Mouse (Mus musculus) lung, embryonic 15.5 days (tissue): ENCODE measurements at regions not wholly inside any gene's neighbourhood (a gene's known extent, or its start where the extent isn't known, plus 50 kb on each side); places are given as distances from the start of the nearest gene placed in this dataset.

Experiments
- ATAC-seq: fragments of 200-750 bp; cut with Nextera tagmentation; 2 replicates; pipeline ENCODE4 v1.8.0; 2017; ENCODE audit warnings: moderate number of reproducible peaks, borderline replicate concordance; ENCODE audit not compliant: low FRiP score, low TSS enrichment; ENCODE audit errors: extremely low read depth
- H3K27ac ChIP-seq: fragments of 300-500 bp; sonication (generic); 2 replicates; pipeline ENCODE4 v1.5.1; 2015; ENCODE audit warnings: moderate library complexity, mild to moderate bottlenecking, inconsistent platforms
- H3K27me3 ChIP-seq: fragments of 300-500 bp; sonication (generic); 2 replicates; pipeline ENCODE4 v1.6.1; 2015; ENCODE audit warnings: inconsistent platforms
- H3K36me3 ChIP-seq: fragments of 300-500 bp; sonication (generic); 2 replicates; pipeline ENCODE4 v1.6.1; 2015; ENCODE audit warnings: inconsistent platforms
- H3K4me1 ChIP-seq: fragments of 300-500 bp; sonication (generic); 2 replicates; pipeline ENCODE4 v1.6.1; 2015; ENCODE audit warnings: inconsistent platforms
- H3K4me2 ChIP-seq: fragments of 300-500 bp; sonication (generic); 2 replicates; pipeline ENCODE4 v1.6.1; 2015; ENCODE audit warnings: inconsistent platforms, mild to moderate bottlenecking, moderate library complexity
- H3K4me3 ChIP-seq: fragments of 300-500 bp; sonication (generic); 2 replicates; pipeline ENCODE4 v1.5.1; 2015; ENCODE audit warnings: mild to moderate bottlenecking, inconsistent platforms
- H3K9ac ChIP-seq: fragments of 300-500 bp; sonication (generic); 2 replicates; pipeline ENCODE4 v1.6.1; 2015; ENCODE audit warnings: inconsistent platforms
- H3K9me3 ChIP-seq: fragments of 300-500 bp; sonication (generic); 2 replicates; pipeline ENCODE4 v1.6.1; 2016; ENCODE audit warnings: inconsistent platforms
- WGBS: fragments of 180-500 bp; shearing (Covaris S2); methylation state at CpG from one replicate; pipeline ENCODE4 v1.1.7; 2015; 5-methylcytosine and 5-hydroxymethylcytosine counted together

DNA sequence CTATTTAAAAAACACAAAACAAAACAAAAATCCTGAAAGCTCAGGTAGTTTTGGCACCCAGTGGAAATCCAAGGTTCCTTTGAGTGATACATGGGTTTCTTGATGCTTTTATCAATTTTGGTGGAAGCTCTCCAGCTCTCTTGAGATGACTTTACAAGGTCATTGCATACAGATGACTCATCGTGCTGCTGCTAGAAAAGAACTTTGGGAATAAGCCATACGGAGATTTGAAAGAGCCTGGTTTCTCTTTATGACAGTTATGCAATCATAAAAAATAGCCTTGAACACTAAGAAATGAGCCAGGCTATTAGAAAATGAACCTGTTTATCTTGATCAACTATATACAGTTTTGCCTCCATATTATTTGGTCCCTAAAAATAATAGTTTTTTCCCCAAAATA lies 362.0 kb downstream of the Plk2 start:
- H3K4me2 ChIP-seq = no peak overlapping the region
- H3K27ac ChIP-seq = no peak overlapping the region
- WGBS = 49% methylated on average over 2 of the region's 2 CpGs
- no peaks in the 10 kb centered on the region for H3K27me3 ChIP-seq
- H3K9me3 ChIP-seq = no peaks in the 10 kb centered on the region
- no peaks in the 10 kb centered on the region for H3K36me3 ChIP-seq
- no peak overlapping the region for H3K4me3 ChIP-seq
- no peaks in the 10 kb centered on the region for H3K4me1 ChIP-seq
- H3K9ac ChIP-seq = no peak overlapping the region
- no peak for ATAC-seq

DNA sequence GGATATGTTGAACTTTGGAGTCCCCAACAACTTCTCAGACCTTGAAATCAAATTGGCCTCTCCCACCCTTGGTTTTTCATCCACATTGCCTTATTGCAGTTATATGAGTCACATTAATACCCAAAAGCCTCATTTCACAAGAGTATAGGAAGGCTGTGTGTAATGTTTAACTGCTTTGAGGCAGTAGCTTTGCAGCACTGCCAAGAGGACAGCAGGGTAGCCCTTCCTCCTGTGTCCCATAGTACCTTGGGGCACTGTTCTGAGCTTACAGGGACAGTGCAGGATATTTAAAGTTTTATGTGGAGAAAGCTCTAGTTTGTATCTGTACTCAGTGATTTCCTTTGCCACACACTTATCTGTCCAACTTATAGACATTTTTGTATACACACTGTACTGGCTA lies 374.4 kb downstream of the Plk2 start:
- Histone ChIP-seq H3K36me3 (no peaks in the 10 kb centered on the region), H3K4me2 (no peak overlapping the region), H3K4me3 (no peak overlapping the region), H3K27me3 (no peaks in the 10 kb centered on the region), H3K9me3 (no peaks in the 10 kb centered on the region), H3K27ac (no peak overlapping the region), H3K9ac (no peak overlapping the region), H3K4me1 (0 out of 2 replicates have a peak, but pooled peaks cover 4% of the 10 kb centered on the region)
- no peak for ATAC-seq

- no peak overlapping the region for H3K4me2 ChIP-seq
- H3K27me3 ChIP-seq = no peaks in the 10 kb centered on the region
- no peaks in the 10 kb centered on the region for H3K36me3 ChIP-seq
- no peak overlapping the region for H3K27ac ChIP-seq
- no peak for ATAC-seq
- no peaks in the 10 kb centered on the region for H3K9me3 ChIP-seq
- no peaks in the 10 kb centered on the region for H3K4me1 ChIP-seq
- H3K9ac ChIP-seq = no peak overlapping the region
- no peak overlapping the region for H3K4me3 ChIP-seq
Measured at GRCm38 (mm10) chr13:110775251-110775650, 380.4 kb downstream of the Plk2 start.

DNA sequence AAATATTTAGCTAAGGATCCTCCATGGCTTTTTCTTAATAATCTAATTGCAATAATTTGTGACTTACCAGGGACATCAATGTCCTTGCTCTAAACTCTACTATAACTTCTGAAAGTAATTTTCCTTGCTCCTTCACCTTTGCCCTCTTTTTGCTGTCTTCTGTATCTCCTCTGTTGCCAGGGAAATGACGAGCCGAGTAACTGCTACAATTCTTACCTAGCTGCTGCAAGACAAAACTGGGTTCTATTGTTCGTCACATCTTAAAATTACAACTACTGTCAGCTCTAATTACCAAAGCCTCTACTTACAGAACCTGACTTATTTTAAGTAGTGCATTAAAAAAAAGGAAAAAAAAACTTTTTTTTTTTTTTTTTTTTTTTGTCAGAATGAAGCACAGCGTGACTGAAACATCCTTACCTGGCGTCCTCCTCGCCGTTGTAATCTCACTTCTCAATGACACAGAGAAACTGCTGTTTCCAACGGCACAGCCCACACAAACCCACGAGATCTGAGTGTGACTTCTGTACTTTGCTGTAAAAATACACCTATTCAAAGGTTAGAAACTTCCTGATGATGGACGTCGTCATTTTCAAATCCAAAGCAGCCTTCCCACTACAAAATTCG lies 389.4 kb downstream of the Plk2 start:
- H3K4me1 ChIP-seq = no peaks in the 10 kb centered on the region
- no peak overlapping the region for H3K4me3 ChIP-seq
- H3K27ac ChIP-seq = no peak overlapping the region
- 71% methylated on average over 12 of the region's 12 CpGs for WGBS
- no peaks in the 10 kb centered on the region for H3K9me3 ChIP-seq
- no peak overlapping the region for H3K9ac ChIP-seq
- ATAC-seq = no peak
- H3K4me2 ChIP-seq = no peak overlapping the region
- no peaks in the 10 kb centered on the region for H3K36me3 ChIP-seq
- H3K27me3 ChIP-seq = no peaks in the 10 kb centered on the region

DNA sequence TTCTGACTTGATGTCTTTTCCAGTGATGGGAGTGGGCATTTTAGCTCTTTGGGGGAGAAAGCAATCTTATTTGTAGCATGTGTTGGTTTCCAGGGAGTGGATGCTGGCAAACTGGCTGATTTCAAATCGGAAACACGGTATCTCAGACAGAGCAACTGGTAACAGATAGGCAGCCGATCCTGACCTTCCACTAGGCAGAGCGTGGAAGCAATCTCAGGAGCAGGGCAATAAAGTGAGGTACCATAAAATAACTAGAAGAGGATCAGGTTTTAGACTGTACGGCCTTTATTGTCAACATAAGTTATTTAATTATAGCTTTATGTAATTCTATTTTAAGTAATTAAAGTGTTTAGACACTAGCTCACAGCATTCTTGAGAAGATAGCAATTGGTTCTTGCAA lies 390.0 kb downstream of the Plk2 start:
- Histone ChIP-seq H3K9ac (no peak overlapping the region), H3K4me1 (no peaks in the 10 kb centered on the region), H3K27ac (no peak overlapping the region), H3K9me3 (no peaks in the 10 kb centered on the region), H3K4me2 (no peak overlapping the region), H3K4me3 (no peak overlapping the region), H3K27me3 (no peaks in the 10 kb centered on the region), H3K36me3 (no peaks in the 10 kb centered on the region)
- no peak for ATAC-seq
- WGBS = 81% methylated on average over 5 of the region's 5 CpGs

GRCm38 (mm10) chr13:110798313-110798712 lies 403.5 kb downstream of the Plk2 start:
- no peaks in the 10 kb centered on the region for H3K36me3 ChIP-seq
- 35% methylated on average over 7 of the region's 7 CpGs for WGBS
- H3K4me1 ChIP-seq = no peaks in the 10 kb centered on the region
- no peaks in the 10 kb centered on the region for H3K9me3 ChIP-seq
- ATAC-seq = peak; percentile 39; the same call in 1 of the 2 replicates
- no peak overlapping the region for H3K4me2 ChIP-seq
- no peak overlapping the region for H3K9ac ChIP-seq
- peak overlapping the region; percentile 53; the same call in 1 of the 2 replicates for H3K27ac ChIP-seq
- no peaks in the 10 kb centered on the region for H3K27me3 ChIP-seq
- H3K4me3 ChIP-seq = no peak overlapping the region

DNA sequence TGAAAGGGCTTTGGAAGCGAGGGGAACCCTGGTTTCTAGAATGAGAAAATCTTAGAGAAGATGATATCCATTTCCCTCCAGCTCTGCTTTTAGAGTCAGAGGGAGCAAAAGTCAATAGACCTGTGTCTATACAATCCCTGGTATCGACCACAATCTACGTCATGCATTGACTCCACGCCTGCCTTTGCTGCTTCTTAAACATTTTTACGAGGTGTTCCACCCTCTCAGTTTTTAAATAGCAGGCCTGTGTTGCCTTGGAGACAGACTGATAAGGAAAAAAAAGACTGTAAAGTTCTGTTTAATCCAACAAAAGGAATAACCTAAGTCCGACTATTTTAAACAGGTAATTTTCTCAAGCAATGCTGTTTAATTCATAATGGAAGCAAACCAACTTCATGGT lies 408.0 kb downstream of the Plk2 start:
- WGBS = 48% methylated on average over 6 of the region's 6 CpGs
- Histone ChIP-seq H3K4me3 (no peak overlapping the region), H3K9me3 (no peaks in the 10 kb centered on the region), H3K4me1 (no peaks in the 10 kb centered on the region), H3K27me3 (no peaks in the 10 kb centered on the region), H3K9ac (no peak overlapping the region), H3K27ac (no peak overlapping the region), H3K4me2 (no peak overlapping the region), H3K36me3 (no peaks in the 10 kb centered on the region)
- ATAC-seq = no peak

- no peaks in the 10 kb centered on the region for H3K9me3 ChIP-seq
- no peaks in the 10 kb centered on the region for H3K27me3 ChIP-seq
- no peak overlapping the region for H3K4me2 ChIP-seq
- H3K36me3 ChIP-seq = no peaks in the 10 kb centered on the region
- WGBS = 62% methylated on average over 6 of the region's 6 CpGs
- no peak overlapping the region for H3K27ac ChIP-seq
- H3K4me3 ChIP-seq = no peak overlapping the region
- no peak overlapping the region for H3K9ac ChIP-seq
- H3K4me1 ChIP-seq = no peaks in the 10 kb centered on the region
- no peak for ATAC-seq
Measured at GRCm38 (mm10) chr13:110812401-110812800, 417.6 kb downstream of the Plk2 start.

DNA sequence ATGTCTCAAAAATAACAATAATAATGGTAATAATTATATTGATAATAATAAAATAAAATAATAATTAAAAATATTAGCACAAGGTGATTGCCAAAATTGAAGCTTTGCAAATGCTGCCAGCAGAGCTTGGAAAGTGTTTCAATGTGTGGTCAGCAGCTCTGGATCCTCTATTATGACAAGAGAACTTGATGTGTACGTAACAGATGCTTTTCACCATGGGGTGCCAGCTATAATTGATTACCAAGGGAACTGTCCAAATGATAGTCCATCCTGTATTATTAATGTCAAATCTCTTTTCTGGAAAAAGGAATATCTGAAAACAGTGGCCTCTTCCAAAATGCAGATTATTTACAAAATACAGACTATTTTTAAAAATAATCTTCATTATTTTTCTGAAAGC lies 419.2 kb downstream of the Plk2 start:
- H3K4me3 ChIP-seq = no peak overlapping the region
- H3K9ac ChIP-seq = no peak overlapping the region
- no peak overlapping the region for H3K4me2 ChIP-seq
- H3K36me3 ChIP-seq = no peaks in the 10 kb centered on the region
- no peaks in the 10 kb centered on the region for H3K9me3 ChIP-seq
- no peak for ATAC-seq
- no peaks in the 10 kb centered on the region for H3K27me3 ChIP-seq
- H3K4me1 ChIP-seq = no peaks in the 10 kb centered on the region
- H3K27ac ChIP-seq = no peak overlapping the region
- WGBS = 77% methylated on average over 1 of the region's 1 CpGs

DNA sequence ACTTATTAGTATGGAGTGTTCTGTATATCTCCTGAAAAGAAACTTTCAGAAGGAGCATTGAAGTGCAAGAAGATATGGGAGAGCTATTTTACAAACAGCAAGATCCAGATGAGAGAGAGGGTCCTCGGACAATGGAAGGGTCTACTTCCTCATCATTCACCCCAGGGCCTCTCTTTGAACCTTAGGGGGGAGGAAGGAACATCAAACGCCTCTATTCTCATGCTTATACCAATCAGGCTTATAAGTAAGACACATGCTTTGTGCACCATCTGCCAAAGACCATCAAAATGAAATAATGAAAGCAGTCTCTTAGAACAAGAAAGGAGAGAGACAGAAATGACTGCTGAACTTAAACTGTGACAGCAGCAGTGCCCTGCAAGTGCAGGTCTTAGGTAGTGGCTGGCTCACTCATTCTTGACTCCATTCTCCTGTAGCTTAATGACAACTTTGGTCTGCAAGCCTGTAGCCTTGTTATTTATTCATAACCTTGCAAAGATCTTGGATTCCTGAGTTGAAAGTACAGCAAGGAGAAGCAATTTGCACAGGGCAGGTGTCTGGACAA lies 424.5 kb downstream of the Plk2 start:
- ATAC-seq = no peak
- Histone ChIP-seq H3K9ac (no peak overlapping the region), H3K36me3 (no peaks in the 10 kb centered on the region), H3K4me3 (no peak overlapping the region), H3K4me1 (no peaks in the 10 kb centered on the region), H3K27ac (no peak overlapping the region), H3K9me3 (no peaks in the 10 kb centered on the region), H3K27me3 (no peaks in the 10 kb centered on the region), H3K4me2 (no peak overlapping the region)
- 55% methylated on average over 2 of the region's 2 CpGs for WGBS

DNA sequence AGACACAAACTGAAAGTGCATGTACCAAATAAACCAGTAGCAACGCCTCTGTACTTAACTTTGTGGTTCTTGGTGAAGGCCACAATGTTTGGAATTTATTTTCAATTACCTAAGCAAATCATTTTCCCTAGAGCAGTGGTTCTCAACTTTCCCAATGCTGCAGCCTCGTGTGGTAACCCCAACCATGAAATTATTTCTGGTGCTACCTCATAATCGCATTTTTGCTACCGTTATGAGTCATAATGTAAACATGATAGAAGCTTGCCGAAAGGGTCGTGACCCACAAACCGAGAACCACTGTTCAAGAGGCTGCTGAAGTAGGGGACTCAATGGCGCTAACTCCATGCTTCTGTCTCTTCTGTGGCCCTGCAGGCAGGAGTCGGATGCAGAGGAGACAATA lies 429.9 kb upstream of the Actbl2 start:
- 52% methylated on average over 9 of the region's 9 CpGs for WGBS
- H3K4me1 ChIP-seq = no peaks in the 10 kb centered on the region
- H3K36me3 ChIP-seq = no peaks in the 10 kb centered on the region
- no peak overlapping the region for H3K27ac ChIP-seq
- ATAC-seq = no peak
- H3K27me3 ChIP-seq = no peaks in the 10 kb centered on the region
- H3K9ac ChIP-seq = no peak overlapping the region
- H3K9me3 ChIP-seq = no peaks in the 10 kb centered on the region
- no peak overlapping the region for H3K4me2 ChIP-seq
- no peak overlapping the region for H3K4me3 ChIP-seq

GRCm38 (mm10) chr13:110832442-110832841 lies 422.4 kb upstream of the Actbl2 start:
- 38% methylated on average over 5 of the region's 5 CpGs for WGBS
- no peak for ATAC-seq

DNA sequence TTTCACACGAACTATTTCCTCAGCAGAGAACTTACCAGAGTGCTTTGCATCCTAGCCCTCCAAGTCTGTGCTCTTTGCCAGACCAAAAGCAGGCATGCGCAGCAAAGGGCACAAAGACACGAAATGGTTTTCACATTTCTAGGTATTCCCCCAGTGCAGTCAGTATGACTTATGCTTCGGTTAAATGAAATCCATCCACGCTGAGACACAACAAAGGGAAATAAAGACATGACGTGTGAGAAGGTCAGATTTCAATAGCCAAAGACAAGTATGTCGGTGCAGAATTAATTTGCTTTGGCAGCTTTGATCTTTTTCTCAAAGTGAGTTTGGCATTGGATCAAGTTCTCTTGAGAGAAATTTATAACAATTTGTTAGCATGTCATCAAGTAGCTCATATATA lies 417.9 kb upstream of the Actbl2 start:
- WGBS = 51% methylated on average over 7 of the region's 7 CpGs
- H3K4me3 ChIP-seq = no peak overlapping the region
- H3K9ac ChIP-seq = no peak overlapping the region
- H3K27ac ChIP-seq = no peak overlapping the region
- H3K9me3 ChIP-seq = no peaks in the 10 kb centered on the region
- H3K4me2 ChIP-seq = no peak overlapping the region
- ATAC-seq = no peak
- no peaks in the 10 kb centered on the region for H3K36me3 ChIP-seq
- peaks cover 5% of the 10 kb centered on the region; the same call in 1 of the 2 replicates for H3K4me1 ChIP-seq
- H3K27me3 ChIP-seq = no peaks in the 10 kb centered on the region

More at GRCm38 (mm10) chr13:110832442-110832841, 422.4 kb upstream of the Actbl2 start:
- H3K4me1 ChIP-seq = peaks cover 5% of the 10 kb centered on the region; the same call in 1 of the 2 replicates
- H3K4me3 ChIP-seq = no peak overlapping the region
- no peak overlapping the region for H3K4me2 ChIP-seq
- no peak overlapping the region for H3K9ac ChIP-seq
- no peaks in the 10 kb centered on the region for H3K27me3 ChIP-seq
- H3K9me3 ChIP-seq = no peaks in the 10 kb centered on the region
- no peaks in the 10 kb centered on the region for H3K36me3 ChIP-seq
- H3K27ac ChIP-seq = no peak overlapping the region
